Mouse (Mus musculus): ENCODE measurements around the gene Gfm2. TPM values are rescaled to one million over a fixed set of nuclear protein-coding genes. Genes with fewer than 3 reads are reported as not detected.

Gene Gfm2
- total RNA-seq, 2 experiments from 2014 or later: 27.3 to 30.4 TPM

- no peak for DNase-seq
Measured at GRCm38 (mm10) chr13:97192649-97193048, 54.9 kb downstream of the Gfm2 start.

DNA sequence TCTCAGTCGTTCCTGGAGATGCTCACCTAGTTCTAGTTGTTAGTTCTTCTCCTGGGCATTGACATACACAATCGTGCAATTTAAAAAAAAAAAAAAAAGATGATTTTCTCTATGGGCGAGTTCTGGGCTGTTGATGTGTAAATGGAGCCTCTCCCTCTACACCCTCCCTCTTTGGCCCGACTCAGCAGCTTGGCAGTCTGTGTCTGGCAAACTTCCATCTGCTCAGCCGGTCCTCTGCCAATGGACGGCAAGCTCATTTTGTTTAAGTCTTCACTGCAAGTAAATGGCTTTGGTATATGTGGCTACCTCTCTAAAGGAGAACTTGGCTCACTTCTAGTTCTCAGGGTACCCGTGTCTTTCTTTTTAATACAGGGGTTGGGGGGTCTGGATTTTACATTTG, 55.7 kb downstream of the Gfm2 start:
- peak; percentile 66 to 72 for DNase-seq

GRCm38 (mm10) chr13:97196186-97196924, 58.6 kb downstream of the Gfm2 start:
- DNase-seq: no peak

DNA sequence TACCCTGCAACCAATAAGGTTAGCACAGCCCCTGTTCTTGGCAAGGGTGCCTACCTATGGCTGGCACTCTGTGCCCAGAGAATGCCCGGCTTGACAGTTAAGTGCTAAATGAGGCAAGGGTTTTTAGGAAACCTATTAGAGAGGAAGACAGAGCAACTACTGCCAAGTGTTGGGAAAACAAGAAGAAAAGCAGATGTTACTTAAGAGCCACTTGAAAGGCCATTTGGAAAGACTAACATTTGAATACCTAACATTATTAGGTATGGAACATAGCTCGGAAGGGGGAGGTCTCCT, 59.1 kb downstream of the Gfm2 start:
- DNase-seq: no peak

GRCm38 (mm10) chr13:97197932-97198562, 60.3 kb downstream of the Gfm2 start, which contains the start of gene Hexb:
TSS of gene Hexb (minus strand) at chr13:97198357.
- peak; percentile 89 for DNase-seq

- DNase-seq: no peak
Measured at GRCm38 (mm10) chr13:97199123-97199522, 61.4 kb downstream of the Gfm2 start.

DNA sequence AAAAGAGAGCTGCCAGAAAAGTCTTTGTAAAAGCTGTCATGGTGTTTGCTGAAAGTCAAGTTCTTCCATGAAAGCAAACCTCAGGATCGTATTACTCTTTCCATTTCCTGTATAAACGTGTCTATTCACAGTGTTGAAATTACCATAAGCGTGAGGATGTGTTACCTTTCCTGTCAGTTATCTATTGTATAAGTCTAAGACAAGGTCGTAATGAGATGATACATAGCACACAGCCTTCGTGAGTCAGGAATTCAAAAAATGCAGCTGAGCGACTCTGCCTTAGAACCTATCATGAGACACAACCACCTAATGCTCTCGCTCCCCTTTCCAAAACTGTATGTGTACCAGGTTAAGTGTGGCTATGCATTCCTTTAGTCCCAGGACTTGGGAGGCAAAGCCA, 63.3 kb downstream of the Gfm2 start:
- no peak for DNase-seq

- no peak for DNase-seq
Measured at GRCm38 (mm10) chr13:97201896-97202295, 64.2 kb downstream of the Gfm2 start.

GRCm38 (mm10) chr13:97205052-97205701, 67.4 kb downstream of the Gfm2 start:
- DNase-seq: peak; percentile 81 to 88

DNA sequence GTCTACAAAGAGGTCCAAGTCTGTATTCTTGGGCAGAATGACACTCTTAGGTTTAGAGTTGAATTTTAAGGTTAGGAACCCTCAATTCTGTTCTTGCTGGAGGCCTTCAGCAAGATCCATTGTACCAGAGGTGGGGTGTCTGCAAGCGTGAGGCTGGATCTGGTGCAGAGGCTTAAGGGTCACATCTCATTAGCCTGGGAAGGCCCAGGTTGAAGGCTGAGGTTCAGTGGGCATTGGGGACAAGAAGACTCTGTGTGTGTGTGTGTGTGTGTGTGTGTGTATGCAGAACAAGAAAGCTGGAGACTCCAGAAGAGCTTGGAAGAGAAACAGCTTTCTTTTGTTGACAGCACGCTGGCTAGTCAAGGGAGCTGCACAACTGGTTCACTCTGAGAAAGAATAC, 68.3 kb downstream of the Gfm2 start:
- DNase-seq: no peak

GRCm38 (mm10) chr13:97207472-97208111, 69.9 kb downstream of the Gfm2 start:
- DNase-seq: no peak

GRCm38 (mm10) chr13:97208112-97208478, 70.4 kb downstream of the Gfm2 start:
- no peak for DNase-seq

GRCm38 (mm10) chr13:97208500-97209010, 70.8 kb downstream of the Gfm2 start:
- DNase-seq: no peak

GRCm38 (mm10) chr13:97214583-97215268, 77.0 kb downstream of the Gfm2 start:
- no peak for DNase-seq

- no peak for DNase-seq
Measured at GRCm38 (mm10) chr13:97215563-97215962, 77.8 kb downstream of the Gfm2 start.

DNA sequence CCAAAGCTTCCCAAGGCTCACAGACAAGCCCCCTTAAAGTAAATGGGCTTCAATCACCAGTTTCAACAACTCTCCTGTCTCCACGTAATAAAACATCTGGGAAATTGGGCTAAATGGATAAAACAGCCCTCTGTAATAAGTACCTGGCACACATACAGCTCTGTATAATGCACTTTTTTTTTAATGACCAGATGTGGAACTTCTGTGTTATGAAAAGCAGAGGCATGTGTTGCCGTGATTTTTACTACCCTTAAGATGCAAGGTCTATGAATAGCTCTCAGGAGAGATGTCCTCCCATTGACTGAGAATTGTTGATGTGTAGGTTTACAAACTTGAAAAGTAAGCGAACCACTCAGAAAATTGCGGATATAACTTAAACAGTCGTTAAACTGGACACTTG, 78.5 kb downstream of the Gfm2 start:
- DNase-seq: no peak

DNA sequence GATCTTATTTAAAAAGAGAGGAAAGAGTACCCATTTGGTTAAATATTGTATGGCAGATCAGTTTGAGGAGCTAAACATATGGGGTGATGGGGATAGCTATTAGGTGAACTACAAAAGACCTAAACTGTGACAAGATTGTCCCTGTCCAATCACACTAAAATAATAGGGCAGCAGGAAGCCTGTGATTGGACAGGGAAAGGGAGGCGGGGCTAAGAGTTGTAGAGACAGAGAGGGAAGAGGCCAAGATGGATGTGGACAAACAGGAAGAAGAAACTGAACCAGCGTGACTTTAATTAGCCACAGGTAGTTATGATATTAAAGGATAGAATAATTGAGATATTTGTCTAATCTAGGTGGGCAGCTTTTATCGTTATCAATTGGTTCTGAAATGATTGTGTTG, 82.3 kb downstream of the Gfm2 start:
- DNase-seq: no peak

DNA sequence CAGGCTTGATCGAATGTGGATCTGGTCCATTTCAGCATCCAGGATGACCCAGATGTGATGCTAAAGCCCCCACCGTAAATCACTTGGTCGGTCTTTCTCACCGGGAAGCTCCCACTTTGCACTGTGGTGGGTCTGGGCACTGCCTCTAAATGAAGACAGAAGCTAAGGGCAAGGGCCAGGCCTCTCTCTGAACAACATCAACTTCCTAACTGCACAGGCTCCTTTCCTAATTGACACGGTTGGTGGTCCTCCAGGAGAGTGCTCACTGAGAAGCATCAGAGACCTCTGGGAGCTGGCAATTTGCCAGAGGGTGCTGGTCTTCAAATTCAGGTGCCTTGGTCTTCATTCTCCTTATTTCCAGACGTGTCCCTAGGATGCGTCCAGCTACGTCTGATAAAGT, 86.1 kb downstream of the Gfm2 start:
- no peak for DNase-seq

- no peak for DNase-seq
Measured at GRCm38 (mm10) chr13:97224341-97224982, 86.7 kb downstream of the Gfm2 start.

GRCm38 (mm10) chr13:97225130-97225529, 87.4 kb downstream of the Gfm2 start:
- no peak for DNase-seq

- no peak for DNase-seq
Measured at GRCm38 (mm10) chr13:97227795-97228194, 90.1 kb downstream of the Gfm2 start.

DNA sequence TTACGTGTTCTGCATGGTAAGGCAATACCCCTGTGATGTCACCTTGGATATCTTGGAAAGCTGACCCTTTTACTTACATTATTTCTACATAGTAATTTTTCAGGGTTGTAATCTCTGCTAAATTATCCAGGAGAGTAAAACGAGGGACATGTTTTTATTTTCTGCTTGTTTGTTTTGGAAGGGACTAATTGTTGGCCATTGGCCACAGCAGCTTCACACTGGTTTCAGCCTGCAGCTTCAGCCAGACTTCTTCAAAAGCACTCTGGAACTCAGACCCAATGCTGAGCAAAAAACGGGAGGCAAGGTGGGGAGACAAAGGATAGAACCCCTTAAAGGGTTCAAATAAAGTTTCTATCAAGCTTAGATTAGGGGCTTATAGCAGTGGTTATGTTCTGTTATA, 92.4 kb downstream of the Gfm2 start:
- no peak for DNase-seq

Data from layer of hippocampus, postnatal 36 days (tissue).